Mouse (Mus musculus) hindbrain, embryonic 13.5 days (tissue): ENCODE measurements around the gene Neurog2. TPM values are rescaled to one million over a fixed set of nuclear protein-coding genes. Genes with fewer than 3 reads are reported as not detected.
A peak's percentile ranks its signal among the peaks of the same experiment; 100 is the strongest.

Experiments used
- ATAC-seq: fragments of 200-750 bp; cut with Nextera tagmentation; 2 replicates; pipeline ENCODE4 v1.8.0; 2017; ENCODE audit warnings: moderate TSS enrichment; ENCODE audit not compliant: low FRiP score
- H3K27ac ChIP-seq: fragments of 300-500 bp; sonication (generic); 2 replicates; pipeline ENCODE4 v1.5.1; 2015; ENCODE audit warnings: inconsistent platforms, mild to moderate bottlenecking, moderate library complexity
- H3K27me3 ChIP-seq: fragments of 300-500 bp; sonication (generic); 2 replicates; pipeline ENCODE4 v1.6.1; 2015; ENCODE audit warnings: mild to moderate bottlenecking, inconsistent platforms
- H3K36me3 ChIP-seq: fragments of 300-500 bp; sonication (generic); 2 replicates; pipeline ENCODE4 v1.6.1; 2015; ENCODE audit warnings: mild to moderate bottlenecking, inconsistent platforms
- H3K4me1 ChIP-seq: fragments of 300-500 bp; sonication (generic); replicated peaks from 2 replicates; pipeline ENCODE4 v1.6.1; 2015; ENCODE audit warnings: inconsistent platforms
- H3K4me2 ChIP-seq: fragments of 300-500 bp; sonication (generic); 2 replicates; pipeline ENCODE4 v1.6.1; 2015; ENCODE audit warnings: inconsistent platforms, mild to moderate bottlenecking, moderate library complexity
- H3K4me3 ChIP-seq: fragments of 300-500 bp; sonication (generic); 2 replicates; pipeline ENCODE4 v1.5.1; 2015; ENCODE audit warnings: mild to moderate bottlenecking, inconsistent platforms
- H3K9ac ChIP-seq: fragments of 300-500 bp; sonication (generic); 2 replicates; pipeline ENCODE4 v1.6.1; 2015; ENCODE audit warnings: mild to moderate bottlenecking, inconsistent platforms
- H3K9me3 ChIP-seq: fragments of 300-500 bp; sonication (generic); 2 replicates; pipeline ENCODE4 v1.6.1; 2016; ENCODE audit warnings: inconsistent platforms
- WGBS: fragments of 180-500 bp; shearing (Covaris S2); methylation state at CpG from one replicate; pipeline ENCODE4 v1.1.7; 2015; 5-methylcytosine and 5-hydroxymethylcytosine counted together
- polyA plus RNA-seq: library from polyadenylated mRNA; unstranded; fragments of >200 nt; fragmentation: Nextera tagmentation; extraction: Ambion mirVana; gene quantifications from 2 replicates; pipeline ENCODE4 v1.2.1, GENCODE M21; 2015

Neurog2 gene
- polyA plus RNA-seq, 1 experiment from 2014 or later, result 14.9 TPM

DNA sequence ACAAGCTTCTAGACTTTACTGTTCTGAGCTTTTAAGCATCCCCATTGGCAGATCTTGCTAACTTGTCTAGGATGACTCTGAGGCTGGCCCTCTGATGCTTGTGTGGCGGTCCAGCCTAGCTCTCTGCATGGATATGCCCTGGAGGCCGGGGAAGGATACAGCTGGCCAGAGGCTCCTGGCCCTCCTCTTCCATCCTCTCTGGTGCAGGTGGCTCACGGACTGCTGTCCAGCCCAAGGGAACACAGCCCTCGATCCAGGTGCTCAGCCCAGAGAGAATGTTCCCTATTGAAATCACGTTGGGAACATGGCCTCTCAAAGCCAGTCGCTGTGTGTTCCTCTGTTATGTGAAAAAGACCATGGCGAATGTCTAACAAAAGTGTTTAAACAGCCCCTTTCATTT lies 27.8 kb downstream of the Neurog2 start:
- 46% methylated on average over 7 of the region's 7 CpGs for WGBS
- H3K27me3 ChIP-seq, result peaks cover 9% of the 10 kb centered on the region; the same call in 1 of the 2 replicates

DNA sequence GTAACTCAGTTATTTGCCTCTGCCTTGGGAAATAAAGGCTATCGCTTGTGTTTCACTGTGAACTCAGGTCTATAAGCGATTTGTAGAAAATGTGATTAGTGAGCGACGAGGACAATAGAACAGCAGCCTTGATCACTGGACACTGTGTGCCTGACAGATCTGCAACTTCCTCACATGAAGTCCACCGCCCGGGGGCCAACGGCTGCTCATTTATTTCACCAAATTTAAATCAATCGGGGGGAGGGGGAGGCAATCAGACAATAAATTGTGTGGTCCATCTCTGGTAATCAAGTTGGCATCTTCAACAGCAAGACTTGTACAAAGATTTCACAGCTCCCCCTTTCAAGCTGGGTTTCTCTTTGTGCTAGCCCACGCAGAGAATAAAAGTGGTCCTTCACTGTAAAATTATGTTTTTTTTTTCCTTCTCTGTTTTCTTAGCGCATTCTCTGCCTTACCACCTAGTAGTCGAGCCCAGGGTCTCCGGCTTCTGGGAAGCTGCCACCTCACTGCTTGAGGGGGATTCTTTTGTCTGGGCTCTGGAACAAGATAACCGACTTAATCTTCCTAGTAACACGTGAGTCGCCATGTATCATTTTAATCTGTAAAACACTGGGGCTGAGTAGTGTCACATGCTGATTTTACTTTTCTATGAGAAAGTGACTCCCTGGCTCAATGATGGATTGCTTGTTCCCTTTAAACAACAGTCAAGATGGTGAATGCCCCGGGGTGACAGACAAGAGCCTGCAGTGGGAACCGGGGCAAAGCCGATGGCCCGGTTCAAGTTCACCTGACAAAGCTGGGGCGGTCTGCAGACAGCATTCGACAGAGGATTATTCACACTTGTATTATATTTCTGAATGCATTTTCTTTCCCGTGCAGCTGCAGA lies 29.0 kb downstream of the Neurog2 start:
- H3K27ac ChIP-seq, result 0 out of 2 replicates have a peak overlapping the region, but pooled peaks have one; percentile 3

More for the DNA sequence above, 27.8 kb downstream of the Neurog2 start:
- H3K9me3 ChIP-seq, result no peaks in the 10 kb centered on the region
- no peak overlapping the region for H3K27ac ChIP-seq
- no peak for ATAC-seq
- no peak overlapping the region for H3K4me3 ChIP-seq
- H3K4me2 ChIP-seq, result no peak overlapping the region
- H3K4me1 ChIP-seq, result peaks cover 11% of the 10 kb centered on the region
- no peak overlapping the region for H3K9ac ChIP-seq
- no peaks in the 10 kb centered on the region for H3K36me3 ChIP-seq

DNA sequence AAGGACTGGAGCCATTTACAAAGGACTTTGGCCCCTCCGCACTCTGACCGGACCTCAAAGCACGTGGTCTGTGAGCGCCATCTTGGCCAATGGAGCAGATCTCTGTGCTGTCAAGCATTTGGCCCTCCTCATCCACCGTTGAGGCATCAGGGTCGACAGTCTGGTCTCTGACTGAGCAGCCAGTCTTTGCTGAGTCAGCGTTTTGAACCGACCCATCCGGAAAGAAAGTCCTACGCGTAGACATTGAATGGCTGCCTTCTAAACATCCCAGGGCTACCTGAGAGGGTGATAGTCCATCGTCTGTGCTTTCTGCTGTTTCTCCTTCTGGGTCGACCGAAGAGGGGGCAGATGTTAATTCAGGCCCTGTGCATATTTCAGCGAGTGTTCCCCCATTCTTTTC lies 46.8 kb downstream of the Neurog2 start:
- H3K9ac ChIP-seq, result no peak overlapping the region
- no peaks in the 10 kb centered on the region for H3K9me3 ChIP-seq
- no peak overlapping the region for H3K4me2 ChIP-seq
- no peaks in the 10 kb centered on the region for H3K27me3 ChIP-seq
- no peaks in the 10 kb centered on the region for H3K36me3 ChIP-seq
- H3K4me3 ChIP-seq, result no peak overlapping the region
- H3K4me1 ChIP-seq, result no peaks in the 10 kb centered on the region
- 92% methylated on average over 15 of the region's 15 CpGs for WGBS
- H3K27ac ChIP-seq, result no peak overlapping the region
- ATAC-seq, result no peak

More for the DNA sequence above, 29.0 kb downstream of the Neurog2 start:
- Histone ChIP-seq H3K27me3 (peaks cover 13% of the 10 kb centered on the region; the same call in 1 of the 2 replicates), H3K4me3 (0 out of 2 replicates have a peak overlapping the region, but pooled peaks have one; percentile 2), H3K4me2 (peak overlapping the region; percentile 39), H3K4me1 (peaks cover 11% of the 10 kb centered on the region), H3K9ac (0 out of 2 replicates have a peak overlapping the region, but pooled peaks have one; percentile 6), H3K36me3 (no peaks in the 10 kb centered on the region), H3K9me3 (no peaks in the 10 kb centered on the region)
- 25% methylated on average over 22 of the region's 22 CpGs for WGBS
- peak; percentile 43; the same call in 1 of the 2 replicates for ATAC-seq

Other genes starting within 250 kb of the Neurog2 start
- gene Ank2, start 133.8 kb upstream of the Neurog2 start, polyA plus RNA-seq, result 165 and 177 TPM in 2 replicates
- gene Larp7, start 79.8 kb upstream of the Neurog2 start, polyA plus RNA-seq, result 36.1 and 37.2 TPM in 2 replicates
- gene Zgrf1, start 79.6 kb upstream of the Neurog2 start, polyA plus RNA-seq, result 3.3 and 4.9 TPM in 2 replicates
- gene Alpk1, start 147.4 kb downstream of the Neurog2 start, polyA plus RNA-seq, result 0.79 and 1.3 TPM in 2 replicates
- gene Tifa, start 156.7 kb downstream of the Neurog2 start, polyA plus RNA-seq, result 3.5 and 4.7 TPM in 2 replicates
- gene Ap1ar, start 204.4 kb downstream of the Neurog2 start, polyA plus RNA-seq, result 83.0 and 85.1 TPM in 2 replicates